ENCODE assay signal across 8 mouse cellular contexts in genomic region chr5:134314688-134315622, GRCm38 (mm10). TPM values are rescaled to one million over a fixed set of nuclear protein-coding genes. Genes with fewer than 3 reads are reported as not detected.
A peak's percentile ranks its signal among the peaks of the same experiment; 100 is the strongest.
DNase-seq lines count a peak whose midpoint lies in the region; ATAC-seq lines count a peak whose summit lies in the region.

Gene Gtf2i (minus strand): TSS chr5:134314760.

- H3K4me3 ChIP-seq in hindbrain, embryonic 15.5 days = peak within 1 kb of the TSS; percentile 95

- WGBS in hindbrain, embryonic 15.5 days = under 1% methylated on average over 39 of the region's 40 CpGs

- peak within 1 kb of the TSS; percentile 85 for H3K4me2 ChIP-seq in hindbrain, embryonic 15.5 days

- peak within 1 kb of the TSS; percentile 95 for H3K9ac ChIP-seq in hindbrain, embryonic 15.5 days

- peak within 1 kb of the TSS; percentile 99 for H3K27ac ChIP-seq in hindbrain, embryonic 15.5 days (replicated peaks)

- peaks cover 43% of the 10 kb centered on the region for H3K4me1 ChIP-seq in hindbrain, embryonic 15.5 days (replicated peaks)

- H3K36me3 ChIP-seq in hindbrain, embryonic 15.5 days = 0 out of 2 replicates have a peak, but pooled peaks cover under 1% of the 10 kb centered on the region

- no peaks in the 10 kb centered on the region for H3K27me3 ChIP-seq in hindbrain, embryonic 15.5 days

- DNase-seq in T-cell, adult 2 months (ENCODE audit: low spot score) = peak; percentile 91
- peak; percentile 91 to 96 for DNase-seq in cerebellum, postnatal 36 days
- DNase-seq in frontal cortex, postnatal 36 days (ENCODE audit: low spot score in 2 of 2) = peak; percentile 95 to 96
- peak; percentile 94 for DNase-seq in left cerebral cortex, adult 11 months (ENCODE audit: low spot score)
- peak; percentile 95 to 98 for DNase-seq in lung, postnatal 4 days
- DNase-seq in retina, postnatal 7 days (ENCODE audit: low read depth, low spot score) = peak; percentile 92
- peak; percentile 88 for DNase-seq in urinary bladder, adult 2 months (ENCODE audit: low spot score)

- peak; percentile 94 for ATAC-seq in hindbrain, embryonic 15.5 days (ENCODE audit: low FRiP score, low read depth)

- H3K9me3 ChIP-seq in hindbrain, embryonic 15.5 days = no peaks in the 10 kb centered on the region

RNA-seq across cellular contexts. Expression of gene Gtf2i, which starts in this region (rescaled TPM):
- 145 and 150 TPM in 2 replicates for polyA plus RNA-seq in hindbrain, embryonic 15.5 days (2015; fragmentation: Nextera tagmentation; extraction: Ambion mirVana)
- polyA plus RNA-seq in urinary bladder, adult 2 months (2012; rRNA removed) = 152 and 161 TPM in 2 replicates

Comparison
In these comparisons a context has a peak if more than half of its experiments do, and no peak if none do; other contexts are left out.
1. Peak in every context shown above with its lines: DNase-seq, ATAC-seq, H3K4me3 ChIP-seq and H3K27ac ChIP-seq.